Mouse (Mus musculus): Measurements from ENCODE around the gene Spef1.

DNA sequence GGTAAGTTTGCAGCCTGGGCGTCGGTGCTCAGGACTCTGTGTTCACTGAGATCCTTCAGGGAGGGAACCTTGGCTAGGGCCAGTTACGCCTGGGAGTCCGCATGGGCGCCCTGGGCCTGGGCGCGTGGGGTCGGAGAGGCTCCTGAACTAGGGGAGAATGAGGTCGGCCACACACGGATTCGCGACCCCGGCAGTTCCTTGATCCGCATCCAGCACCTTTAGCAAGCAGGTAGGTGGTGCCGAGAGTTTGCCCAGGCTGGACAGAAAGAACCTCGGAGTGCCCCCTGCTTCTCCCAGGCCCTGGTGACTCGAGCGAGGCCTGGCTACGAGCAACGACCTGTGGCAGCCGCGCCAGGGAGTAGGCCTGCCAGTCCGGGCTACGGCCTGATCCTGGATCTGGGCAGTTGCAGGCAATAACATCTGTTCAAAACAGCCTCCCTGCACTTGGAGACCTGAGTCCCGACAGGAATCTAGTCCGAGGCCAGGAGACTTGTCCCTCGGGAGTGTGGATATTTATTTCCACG lies 47.1 kb upstream of the Spef1 start:
- TF ChIP-seq POLR2A (IDR thresholded peaks at IDR 0.05; ENCODE audit: insufficient read depth, low read depth, low read length) (no peak), CTCF (IDR thresholded peaks at IDR 0.05; ENCODE audit: insufficient read depth, low read depth, low read length) (no peak)

Data from olfactory bulb, adult 2 months (tissue).